Mouse (Mus musculus): ENCODE data around the gene H2al2a.
"Not testable (repeated sequence)": the region's sequence is repeated elsewhere in the genome, so short reads cannot be mapped to it uniquely, and the experiment has no call there.

The H2al2a gene

DNA sequence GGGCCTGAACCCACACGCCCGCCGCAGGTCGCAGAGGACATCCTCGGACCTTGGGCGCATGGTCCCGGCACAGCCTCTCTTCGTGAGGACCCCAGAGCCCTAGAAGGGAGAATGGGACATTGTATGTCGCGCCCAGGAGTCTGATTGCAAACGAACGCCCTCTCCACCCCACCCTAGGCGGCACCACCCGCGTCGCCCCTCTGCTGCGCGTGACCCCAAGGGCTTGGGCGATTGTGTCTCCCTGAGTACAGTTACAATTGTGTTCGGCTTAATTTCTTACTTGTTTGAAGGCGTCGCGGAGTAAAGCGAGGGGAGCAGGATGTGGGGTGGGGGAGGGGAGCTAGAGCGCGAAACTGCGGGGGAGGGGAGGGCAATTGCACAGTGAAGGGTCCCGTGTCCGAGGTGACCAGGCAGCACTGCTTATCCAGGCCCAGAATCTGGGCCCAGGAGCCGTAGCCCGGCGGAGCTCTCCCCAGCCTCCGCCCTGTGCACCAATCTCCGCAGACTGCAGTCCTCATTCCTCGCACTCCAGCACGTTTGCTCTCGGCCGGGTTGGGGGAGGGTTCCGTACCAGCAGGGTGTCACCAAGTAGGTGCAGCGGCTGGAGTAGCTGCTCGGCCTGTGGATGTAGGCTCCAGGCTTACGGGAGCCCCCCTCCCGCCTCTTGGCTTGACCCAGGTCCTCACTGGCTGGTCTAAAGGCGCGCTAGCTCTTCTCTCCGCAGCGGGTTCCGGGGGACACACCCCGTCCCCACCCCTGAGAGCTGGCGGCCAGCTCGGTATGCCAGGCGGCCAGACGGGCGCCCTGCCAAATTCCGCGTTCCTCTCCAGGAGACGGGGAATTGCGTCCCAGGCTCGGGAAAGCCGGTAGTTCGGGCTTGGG, 31.6 kb upstream of the H2al2a start:
- in situ Hi-C loops (cut with MseI, MboI) = loop anchor here in 1 of 2 experiments (10.0 kb wide), 1 partner anchor 176 kb away; no protein-coding TSS in a partner anchor

DNA sequence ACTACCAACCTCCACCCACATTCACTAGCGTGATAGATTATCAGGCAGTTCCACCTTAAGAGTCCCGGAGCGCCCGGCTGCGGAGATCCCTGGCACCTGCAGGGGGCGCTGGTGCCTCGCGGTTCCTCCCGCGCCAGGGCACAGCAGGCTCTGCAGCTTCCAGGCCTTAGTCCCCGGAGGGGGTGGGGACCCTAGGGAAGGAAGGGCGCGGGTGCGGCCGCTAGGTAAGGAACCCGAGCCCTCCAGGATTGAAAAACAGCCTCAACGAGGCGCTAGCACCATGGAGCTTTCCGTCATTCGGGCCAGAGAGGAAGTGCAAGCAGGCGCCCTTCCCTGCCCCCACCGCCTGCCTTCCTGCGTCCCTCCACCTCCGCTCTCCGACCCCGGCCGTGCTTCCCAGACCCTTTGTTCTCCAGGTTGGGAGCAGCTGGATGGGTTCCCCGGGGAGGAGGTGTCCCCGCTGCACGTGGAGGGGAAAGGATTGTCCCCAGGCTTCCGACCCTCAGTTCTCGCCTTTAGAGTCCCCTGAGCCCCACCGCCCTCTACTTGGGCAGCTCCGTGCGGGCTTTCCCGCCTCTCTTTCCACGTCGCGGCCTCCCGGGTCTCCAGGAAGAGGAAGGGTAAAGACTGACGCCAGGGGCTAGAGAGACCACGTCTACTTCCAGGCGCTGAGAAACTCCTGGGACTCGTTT, 30.8 kb upstream of the H2al2a start:
- in situ Hi-C loops (cut with MseI, MboI) = loop anchor here in 1 of 2 experiments (10.0 kb wide), 1 partner anchor 177 kb away; no protein-coding TSS in a partner anchor

DNA sequence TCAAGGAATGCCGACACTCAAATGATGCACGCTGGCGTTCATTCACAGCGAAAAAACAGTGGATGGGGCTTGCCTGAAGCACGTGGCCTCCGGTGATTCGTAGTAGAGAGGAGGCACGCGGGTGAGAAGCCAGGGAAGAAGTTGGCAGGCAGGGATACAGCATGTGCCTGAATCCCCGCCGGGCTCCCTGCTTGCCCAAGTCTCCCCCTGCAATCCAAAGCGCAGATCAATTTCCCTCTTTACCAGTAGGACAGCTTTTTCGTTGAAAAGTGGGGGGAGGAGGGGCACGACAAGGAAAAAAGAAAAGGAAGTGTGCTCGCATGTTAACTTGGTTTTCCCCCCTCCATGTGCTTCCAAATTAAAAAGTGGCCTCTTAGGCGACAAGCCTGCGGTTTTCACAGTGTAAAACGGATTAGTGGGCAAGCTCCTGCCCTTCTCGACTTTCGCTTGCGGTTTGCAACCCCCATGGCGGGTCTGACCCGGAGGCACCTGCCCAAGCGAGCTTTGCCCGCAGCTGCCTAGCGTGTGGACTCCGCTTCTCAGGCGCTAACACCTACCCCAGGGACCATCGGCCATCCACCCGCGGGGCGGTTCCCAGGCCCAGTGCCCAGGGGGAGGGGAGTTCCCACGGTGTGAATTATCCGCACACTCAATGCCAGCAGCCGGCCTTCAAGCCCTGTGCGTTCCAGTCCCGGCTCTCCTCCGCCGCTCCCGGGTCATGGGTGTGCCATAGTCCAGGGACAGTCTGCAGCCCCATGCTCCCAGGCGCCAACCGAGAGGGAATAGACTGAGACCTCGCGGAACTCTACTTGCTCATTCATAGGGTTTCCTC, 29.6 kb upstream of the H2al2a start:
- in situ Hi-C loops (cut with MseI, MboI) = loop anchor here in 1 of 2 experiments (10.0 kb wide), 1 partner anchor 178 kb away; no protein-coding TSS in a partner anchor

DNA sequence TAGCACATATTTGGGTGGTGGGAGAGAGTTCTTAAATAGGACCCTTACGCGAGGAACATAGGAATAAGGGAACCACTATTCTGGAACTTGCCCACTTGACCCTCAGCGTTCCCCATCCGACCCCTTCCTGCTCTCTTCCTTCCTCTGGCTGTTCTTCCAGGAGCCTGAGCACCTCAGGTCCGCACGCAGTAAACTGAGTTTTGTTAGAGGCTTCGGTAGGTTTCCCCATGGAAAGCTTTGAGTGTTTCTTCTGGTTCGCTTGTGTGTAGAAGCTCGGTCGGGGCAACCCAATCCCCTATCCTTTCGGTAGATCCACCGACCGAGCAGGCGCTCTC, 29.0 kb upstream of the H2al2a start:
- in situ Hi-C loops (cut with MseI, MboI) = loop anchor here in 1 of 2 experiments (10.0 kb wide), 1 partner anchor 179 kb away; no protein-coding TSS in a partner anchor

DNA sequence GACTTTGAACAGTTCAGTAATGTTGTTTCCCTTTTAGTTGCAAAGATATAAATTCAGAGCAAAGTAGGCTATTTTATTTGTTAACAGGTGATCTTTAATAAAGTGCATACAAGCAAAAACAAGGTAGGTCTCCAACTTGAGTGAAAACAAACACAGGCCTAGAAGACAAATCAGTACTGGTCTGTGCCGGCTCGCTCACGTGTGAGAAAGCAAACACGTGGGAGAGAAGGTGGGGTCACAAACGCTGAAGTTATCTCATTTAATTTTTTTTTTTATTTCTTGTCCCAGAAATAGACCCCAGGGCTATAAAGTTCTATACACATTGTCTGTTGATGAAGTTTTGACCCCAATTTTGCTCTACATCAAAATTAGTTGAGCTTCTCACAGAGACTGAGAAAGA, 28.4 kb upstream of the H2al2a start:
- in situ Hi-C loops (cut with MseI, MboI) = loop anchor here in 1 of 2 experiments (10.0 kb wide), 1 partner anchor 180 kb away; no protein-coding TSS in a partner anchor

DNA sequence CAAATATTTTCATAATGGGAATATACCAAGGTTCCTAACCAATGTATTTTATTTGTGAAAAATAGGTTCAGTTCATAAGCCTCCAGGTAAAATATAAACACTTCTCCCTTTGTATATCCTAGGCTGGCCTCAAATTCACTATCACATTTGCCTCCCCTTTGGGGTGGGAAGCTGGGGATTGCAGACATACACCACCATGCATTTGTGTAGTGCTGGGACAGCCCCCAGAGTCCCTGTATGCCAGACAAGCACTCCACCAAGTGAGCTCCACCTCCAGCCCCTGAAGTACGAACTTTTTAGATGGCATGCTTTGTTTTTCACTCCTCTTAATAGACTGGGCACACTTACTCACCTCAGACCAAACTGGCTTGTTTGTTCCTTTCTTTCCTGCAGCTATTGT, 26.1 kb upstream of the H2al2a start:
- in situ Hi-C loops (cut with MseI, MboI) = loop anchor here in 1 of 2 experiments (10.0 kb wide), 1 partner anchor 182 kb away; no protein-coding TSS in a partner anchor

DNA sequence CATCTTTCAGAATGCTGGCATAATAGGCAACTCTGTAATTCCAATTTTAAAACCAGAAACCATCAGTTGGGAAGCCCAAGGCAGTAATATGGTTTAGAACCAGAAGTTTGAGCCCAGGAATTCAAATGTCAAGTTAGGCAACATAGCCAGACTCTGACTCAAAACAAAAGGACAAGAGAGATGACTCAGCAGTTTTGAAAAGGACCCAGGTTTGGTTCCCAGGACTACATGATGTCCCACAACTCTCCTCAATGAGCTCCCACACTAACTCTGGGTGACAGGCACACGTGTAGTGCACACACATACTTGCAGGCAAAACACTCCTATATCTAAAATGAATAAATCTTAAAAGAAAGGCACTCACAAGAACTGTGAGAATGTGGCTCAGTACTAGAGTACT, 22.4 kb upstream of the H2al2a start:
- in situ Hi-C loops (cut with MseI, MboI) = no loop called here

DNA sequence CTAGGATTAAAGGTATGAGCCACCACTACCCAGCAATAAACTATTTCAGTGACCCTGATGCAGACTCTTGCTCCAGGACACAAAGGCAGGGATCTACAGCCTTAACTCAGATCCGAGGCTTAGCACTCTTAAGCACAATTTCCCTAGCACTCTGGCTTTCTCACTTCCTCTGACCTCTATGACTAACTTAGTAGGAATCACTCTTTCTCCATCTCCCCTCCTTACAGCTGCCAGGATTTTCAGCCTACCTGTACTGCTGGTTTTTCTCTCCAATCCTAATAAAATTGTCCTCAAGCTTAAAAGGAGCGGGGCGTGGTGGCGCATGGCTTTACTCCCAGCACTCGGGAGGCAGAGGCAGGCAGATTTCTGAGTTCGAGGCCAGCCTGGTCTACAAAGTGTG, 20.6 kb upstream of the H2al2a start:
- in situ Hi-C loops (cut with MseI, MboI) = no loop called here

DNA sequence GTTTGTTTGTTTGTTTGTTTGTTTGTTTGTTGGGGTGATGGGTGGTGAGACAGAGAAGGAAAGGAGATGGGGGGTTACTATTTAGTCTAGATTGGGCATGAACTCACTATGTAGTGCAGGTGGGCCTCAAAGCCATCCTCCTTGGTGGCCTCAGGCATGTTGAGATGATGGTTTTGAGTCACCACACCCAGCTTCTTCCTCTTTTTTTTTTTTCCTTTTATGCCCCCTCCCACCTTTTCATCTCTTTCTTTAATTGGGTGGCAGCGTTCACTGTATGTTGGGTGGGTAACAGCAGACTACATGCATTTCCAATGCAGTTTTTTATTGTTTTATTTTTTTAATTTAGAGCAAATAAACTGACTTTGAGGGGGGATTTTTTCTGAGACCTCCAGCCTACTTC, 19.9 kb upstream of the H2al2a start:
- in situ Hi-C loops (cut with MseI, MboI) = no loop called here

DNA sequence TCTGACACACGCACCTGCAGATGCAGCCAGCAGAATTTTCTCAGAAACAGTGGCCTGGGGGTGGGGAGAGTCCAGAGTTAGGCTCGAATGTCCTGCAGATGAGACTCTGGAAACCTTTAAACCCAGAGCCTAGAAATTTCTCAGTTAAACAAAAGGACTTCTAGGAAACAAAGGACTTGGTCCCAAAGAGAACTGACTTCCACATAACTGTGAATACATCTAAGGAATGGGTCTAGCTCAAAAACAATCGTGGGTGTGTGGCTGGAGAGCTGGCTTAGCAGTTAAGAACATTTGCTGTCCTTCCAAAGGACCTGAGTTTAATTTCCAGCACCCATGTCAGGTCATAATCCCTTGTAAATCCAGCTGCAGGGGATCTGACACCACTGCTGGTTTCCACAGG, 18.8 kb upstream of the H2al2a start:
- in situ Hi-C loops (cut with MseI, MboI) = no loop called here

DNA sequence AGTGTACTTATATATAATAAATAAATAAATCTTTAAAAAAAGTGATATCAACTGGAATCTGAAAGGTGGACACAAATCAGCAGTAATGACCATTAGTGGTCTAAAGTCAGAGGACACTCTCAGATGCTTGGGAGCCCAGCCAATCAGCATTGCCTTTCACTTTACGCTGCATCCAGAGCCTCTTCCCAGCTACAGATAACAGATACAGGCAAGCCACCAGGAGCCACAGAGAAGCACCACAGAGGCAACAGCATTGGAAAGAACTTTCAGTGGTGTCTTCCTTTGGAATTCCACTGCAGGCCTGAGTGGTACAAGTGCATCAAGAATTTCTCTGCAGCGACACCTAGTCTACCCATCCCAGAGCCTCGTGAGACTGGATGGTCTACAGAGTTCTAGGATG, 16.1 kb upstream of the H2al2a start:
- in situ Hi-C loops (cut with MseI, MboI) = no loop called here

DNA sequence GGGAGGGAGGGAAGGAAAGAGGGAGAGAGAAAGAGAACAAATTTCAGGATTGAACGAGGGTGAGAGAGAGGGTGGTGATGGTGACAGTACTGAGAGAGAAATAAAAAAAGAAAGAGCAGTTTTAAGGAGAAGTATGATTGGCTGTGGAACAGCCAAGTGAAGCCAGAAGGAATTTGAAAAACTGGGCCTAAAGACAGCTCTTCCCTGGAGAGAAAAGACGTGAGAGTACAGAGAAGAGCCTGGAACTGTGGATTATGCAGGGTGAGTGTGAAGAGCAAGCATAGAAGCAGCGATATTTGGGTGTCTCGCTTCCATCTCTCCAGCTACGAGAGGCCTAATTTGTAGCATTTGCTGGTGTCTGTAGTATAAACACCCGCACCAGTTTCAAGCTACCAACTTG, 14.5 kb upstream of the H2al2a start:
- in situ Hi-C loops (cut with MseI, MboI) = no loop called here

DNA sequence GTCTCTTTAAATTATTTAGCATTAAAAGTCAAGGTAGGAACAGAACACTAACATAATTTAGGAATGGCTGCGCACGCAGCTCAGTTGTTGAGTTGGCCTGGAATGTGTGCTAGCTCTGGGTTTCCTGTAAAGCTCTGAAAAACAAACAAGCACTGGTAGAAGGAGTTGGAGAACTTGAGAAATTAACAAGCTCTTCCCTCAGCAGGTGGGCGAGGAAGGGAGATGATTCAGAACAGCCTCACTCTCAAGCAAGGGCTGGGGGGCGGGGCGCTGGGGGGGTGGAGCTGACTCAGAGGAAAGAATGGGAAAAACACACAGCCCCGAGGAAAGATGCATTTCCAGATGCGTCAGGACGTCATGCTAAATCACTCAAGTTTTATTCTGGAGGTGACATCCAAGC, 8.4 kb upstream of the H2al2a start:
- in situ Hi-C loops (cut with MseI, MboI) = no loop called here

DNA sequence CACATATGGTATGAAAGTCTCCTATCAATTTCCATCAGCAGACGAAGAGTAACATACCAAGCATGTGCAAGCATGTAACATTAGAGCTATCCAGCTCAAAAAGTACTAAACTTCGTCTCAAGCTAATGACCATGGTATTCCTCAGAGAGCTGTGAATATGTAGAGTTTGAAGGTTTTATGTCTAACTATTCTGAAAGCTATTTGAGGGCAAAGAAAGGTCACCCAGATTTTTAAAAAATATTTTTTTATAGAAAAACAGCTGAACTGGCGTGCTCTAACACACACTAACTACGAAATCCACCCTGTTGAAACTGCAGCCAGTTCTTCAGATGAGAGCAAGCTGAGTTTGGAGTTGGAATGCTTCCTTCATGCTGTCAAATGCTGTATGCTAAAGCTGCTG, 7.5 kb upstream of the H2al2a start:
- in situ Hi-C loops (cut with MseI, MboI) = no loop called here

DNA sequence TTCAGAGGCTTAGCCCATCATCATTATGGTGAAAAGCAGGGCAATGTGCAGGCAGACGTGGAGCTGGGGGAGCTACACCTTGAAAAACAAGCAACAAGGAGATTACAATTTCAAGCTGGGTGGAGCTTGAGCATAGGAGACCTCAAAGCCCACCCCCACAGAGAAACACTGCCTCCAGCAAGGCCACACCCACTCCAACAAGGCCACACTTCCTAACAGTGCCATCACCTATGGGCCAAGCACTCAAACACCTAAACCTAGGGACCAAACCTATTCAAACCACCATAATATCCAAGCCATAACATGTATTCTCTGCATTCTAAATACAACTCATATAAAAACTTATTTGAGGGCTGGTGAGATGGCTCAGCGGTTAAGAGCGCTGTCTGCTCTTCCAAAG, 5.5 kb upstream of the H2al2a start:
- in situ Hi-C loops (cut with MseI, MboI) = no loop called here

DNA sequence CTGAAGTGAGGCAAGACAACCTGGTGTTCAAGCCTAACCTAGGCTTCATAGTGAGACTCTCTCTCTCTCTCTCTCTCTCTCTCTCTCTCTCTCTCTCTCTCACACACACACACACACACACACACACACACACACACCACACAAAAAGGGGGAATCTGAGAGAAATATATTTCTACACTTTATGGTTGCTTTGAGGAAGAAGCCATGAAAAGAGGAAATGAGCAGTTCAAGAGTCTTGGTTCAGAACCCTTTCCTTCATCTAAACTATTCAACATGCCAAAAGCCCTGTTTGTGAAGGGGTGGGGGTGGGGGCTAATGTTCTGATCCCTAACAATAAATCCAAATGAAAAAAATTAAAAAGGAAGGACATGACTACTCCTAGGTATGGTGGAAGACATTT, 7.2 kb downstream of the H2al2a start:
- in situ Hi-C loops (cut with MseI, MboI) = no loop called here

DNA sequence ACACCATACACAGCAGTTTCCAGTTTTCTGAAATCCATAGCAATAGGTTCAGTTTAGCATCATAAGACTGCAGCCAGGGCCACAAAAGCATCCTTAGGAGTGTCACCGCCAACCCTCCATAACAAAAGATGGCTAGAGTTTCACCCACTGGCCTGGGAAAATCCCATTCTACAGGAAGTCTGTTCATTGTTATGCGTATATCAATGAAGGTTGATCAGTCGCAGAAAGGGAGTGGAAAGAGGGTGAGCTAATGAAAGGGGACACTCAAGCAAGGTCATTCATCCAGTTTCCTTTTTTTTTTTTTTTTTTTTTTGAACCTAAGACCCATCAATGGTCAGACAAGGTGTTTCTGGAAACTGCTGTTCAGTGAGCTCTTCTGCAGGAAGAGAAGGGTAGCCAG, 7.6 kb downstream of the H2al2a start:
- in situ Hi-C loops (cut with MseI, MboI) = no loop called here

DNA sequence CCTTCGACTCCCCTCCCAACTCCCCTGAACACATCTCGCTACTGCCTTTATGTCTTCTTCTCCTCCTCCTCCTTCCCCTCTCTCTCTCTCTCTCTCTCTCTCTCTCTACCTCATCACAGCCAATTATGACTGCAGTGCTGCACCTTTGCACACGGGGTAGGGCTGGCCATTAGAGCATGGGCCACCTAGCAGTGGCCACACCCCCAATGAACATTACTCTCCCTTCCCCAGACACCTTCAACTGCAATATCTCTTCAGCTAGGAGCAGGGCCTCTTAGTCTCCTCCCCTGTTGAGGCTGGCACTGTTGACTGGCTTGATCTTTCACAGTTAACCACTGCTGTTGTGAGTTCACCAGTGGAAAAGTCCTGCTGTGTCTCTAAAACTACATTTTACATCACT, 10.1 kb downstream of the H2al2a start:
- in situ Hi-C loops (cut with MseI, MboI) = no loop called here

DNA sequence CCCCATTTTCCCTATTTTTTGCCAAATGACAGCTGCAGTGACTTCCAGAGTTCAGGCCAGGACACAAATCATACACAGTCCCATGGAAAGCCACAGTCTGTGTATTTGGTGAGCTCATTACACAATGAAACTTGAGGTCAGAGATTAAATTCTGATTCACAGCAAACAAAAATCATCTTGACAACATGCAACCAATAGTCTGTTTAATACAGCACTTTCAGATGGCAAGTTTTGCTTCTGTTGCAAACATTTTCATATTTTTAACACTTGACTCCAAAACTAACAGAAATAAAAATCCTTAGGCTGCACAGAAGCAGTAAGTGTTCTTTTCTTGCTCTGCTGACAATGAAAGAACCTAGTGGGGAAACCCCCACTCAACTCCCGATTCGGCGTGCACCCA, 12.0 kb downstream of the H2al2a start:
- in situ Hi-C loops (cut with MseI, MboI) = no loop called here

DNA sequence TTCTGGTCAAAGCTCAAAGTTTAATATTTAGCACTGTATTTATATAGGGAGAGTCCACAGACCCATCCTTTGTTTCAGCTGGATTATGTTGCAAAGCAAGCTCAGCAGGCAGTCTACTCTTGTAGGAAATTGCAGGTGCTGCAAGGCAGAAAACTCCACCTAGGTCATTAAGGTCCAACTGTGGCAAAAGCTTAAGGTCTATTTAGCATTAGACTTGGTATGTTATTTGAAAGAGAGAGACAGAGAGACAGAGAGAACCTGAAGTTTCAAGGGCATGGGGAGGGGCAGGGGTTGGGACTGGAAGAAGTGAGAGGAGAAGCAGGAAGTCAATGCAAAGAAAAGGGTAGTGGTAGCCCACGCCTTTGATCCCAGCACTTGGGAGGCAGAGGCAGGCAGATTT, 14.0 kb downstream of the H2al2a start:
- in situ Hi-C loops (cut with MseI, MboI) = no loop called here

DNA sequence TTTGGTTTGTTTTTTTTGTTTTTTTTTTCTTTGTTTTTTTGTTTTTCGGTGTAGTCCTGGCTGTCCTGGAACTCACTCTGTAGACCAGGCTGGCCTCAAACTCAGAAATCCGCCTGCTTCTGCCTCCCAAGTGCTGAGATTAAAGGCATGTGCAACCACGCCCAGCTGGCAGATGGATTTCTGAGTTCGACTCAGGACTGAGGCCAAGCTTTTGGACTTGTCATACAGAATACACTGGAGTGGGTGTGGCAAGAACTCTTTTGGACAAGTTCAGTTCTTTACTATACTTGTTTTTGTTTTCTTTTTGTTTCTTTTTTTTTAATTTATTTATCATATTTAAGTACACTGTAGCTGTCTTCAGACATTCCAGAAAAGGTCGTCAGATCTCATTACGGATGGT, 18.1 kb downstream of the H2al2a start:
- in situ Hi-C loops (cut with MseI, MboI) = no loop called here

DNA sequence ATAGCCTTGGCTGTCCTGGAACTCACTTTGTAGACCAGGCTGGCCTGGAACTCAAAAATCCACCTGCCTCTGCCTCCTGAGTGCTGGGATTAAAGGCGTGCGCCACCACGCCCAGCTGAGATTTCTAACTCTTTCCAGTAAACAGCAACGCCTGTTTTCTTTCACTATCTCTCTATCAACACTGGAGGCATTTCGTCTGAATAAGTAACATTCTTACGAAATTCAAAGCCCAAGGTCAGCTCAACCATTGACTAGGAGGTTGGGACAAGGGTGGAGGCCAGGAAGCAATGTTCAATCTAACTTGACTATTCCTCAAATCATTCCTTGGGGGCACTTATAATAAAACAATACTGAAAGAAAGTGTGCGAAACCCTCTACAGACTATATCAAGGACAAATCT, 18.5 kb downstream of the H2al2a start:
- in situ Hi-C loops (cut with MseI, MboI) = not testable (repeated sequence)

All from mouse trophoblast stem cell (cell line).